Mouse (Mus musculus): ENCODE measurements around the gene Zfp64. TPM values are rescaled to one million over a fixed set of nuclear protein-coding genes. Genes with fewer than 3 reads are reported as not detected.
"Not testable (repeated sequence)": the region's sequence is repeated elsewhere in the genome, so short reads cannot be mapped to it uniquely, and the experiment has no call there.

Zfp64 gene
- polyA plus RNA-seq, 1 experiment from 2014 or later: 30.8 TPM

- no peak overlapping the region for H3K27ac ChIP-seq (ENCODE audit: low read depth, low read length)
- H3K9me3 ChIP-seq (ENCODE audit: control insufficient read depth, low read length): no peaks in the 10 kb centered on the region
- H3K4me3 ChIP-seq (ENCODE audit: low read length): no peak overlapping the region
- no peaks in the 10 kb centered on the region for H3K36me3 ChIP-seq (ENCODE audit: control insufficient read depth, insufficient read depth, low read length)
- 0 out of 2 replicates have a peak, but pooled peaks cover 2% of the 10 kb centered on the region for H3K27me3 ChIP-seq (replicated peaks; ENCODE audit: control insufficient read depth, insufficient read depth, low read length)
- H3K9ac ChIP-seq (ENCODE audit: low read depth, low read length): no peak overlapping the region
- no peaks in the 10 kb centered on the region for H3K4me1 ChIP-seq (ENCODE audit: control insufficient read depth, insufficient read depth, low read depth, low read length)
- no peak for ATAC-seq
- WGBS: 89% methylated on average over 1 of the region's 1 CpGs
- no peak overlapping the region for H3K4me2 ChIP-seq (ENCODE audit: low read length)
These were observed 100.6 kb downstream of the Zfp64 start for GRCm38 (mm10) chr2:168854777-168855176.

- not testable (repeated sequence) for H3K4me1 ChIP-seq (ENCODE audit: control insufficient read depth, insufficient read depth, low read depth, low read length); H3K4me3 ChIP-seq (ENCODE audit: low read length); H3K4me2 ChIP-seq (ENCODE audit: low read length); H3K9me3 ChIP-seq (ENCODE audit: control insufficient read depth, low read length); H3K27me3 ChIP-seq (replicated peaks; ENCODE audit: control insufficient read depth, insufficient read depth, low read length); H3K36me3 ChIP-seq (ENCODE audit: control insufficient read depth, insufficient read depth, low read length); H3K9ac ChIP-seq (ENCODE audit: low read depth, low read length); H3K27ac ChIP-seq (ENCODE audit: low read depth, low read length); ATAC-seq
- 92% methylated on average over 11 of the region's 13 CpGs for WGBS
These were observed 101.5 kb downstream of the Zfp64 start for GRCm38 (mm10) chr2:168853869-168854268.

- no peak for ATAC-seq
- no peak overlapping the region for H3K9ac ChIP-seq (ENCODE audit: low read depth, low read length)
- H3K36me3 ChIP-seq (ENCODE audit: control insufficient read depth, insufficient read depth, low read length): no peaks in the 10 kb centered on the region
- H3K27me3 ChIP-seq (replicated peaks; ENCODE audit: control insufficient read depth, insufficient read depth, low read length): 0 out of 2 replicates have a peak, but pooled peaks cover 2% of the 10 kb centered on the region
- H3K4me1 ChIP-seq (ENCODE audit: control insufficient read depth, insufficient read depth, low read depth, low read length): no peaks in the 10 kb centered on the region
- no peak overlapping the region for H3K27ac ChIP-seq (ENCODE audit: low read depth, low read length)
- 59% methylated on average over 10 of the region's 10 CpGs for WGBS
- H3K4me3 ChIP-seq (ENCODE audit: low read length): no peak overlapping the region
- H3K4me2 ChIP-seq (ENCODE audit: low read length): no peak overlapping the region
- H3K9me3 ChIP-seq (ENCODE audit: control insufficient read depth, low read length): no peaks in the 10 kb centered on the region
These were observed 103.8 kb downstream of the Zfp64 start for GRCm38 (mm10) chr2:168851545-168851944.

GRCm38 (mm10) chr2:168848553-168848952 is 106.8 kb downstream of the Zfp64 start:
- no peak overlapping the region for H3K27ac ChIP-seq (ENCODE audit: low read depth, low read length)
- 67% methylated on average over 3 of the region's 3 CpGs for WGBS
- no peak for ATAC-seq
- H3K4me1 ChIP-seq (ENCODE audit: control insufficient read depth, insufficient read depth, low read depth, low read length): no peaks in the 10 kb centered on the region
- H3K4me3 ChIP-seq (ENCODE audit: low read length): no peak overlapping the region
- H3K36me3 ChIP-seq (ENCODE audit: control insufficient read depth, insufficient read depth, low read length): no peaks in the 10 kb centered on the region
- no peak overlapping the region for H3K9ac ChIP-seq (ENCODE audit: low read depth, low read length)
- H3K27me3 ChIP-seq (replicated peaks; ENCODE audit: control insufficient read depth, insufficient read depth, low read length): peaks cover 3% of the 10 kb centered on the region; the same call in 1 of the 2 replicates
- H3K4me2 ChIP-seq (ENCODE audit: low read length): no peak overlapping the region
- no peaks in the 10 kb centered on the region for H3K9me3 ChIP-seq (ENCODE audit: control insufficient read depth, low read length)

- no peak for ATAC-seq
- no peak overlapping the region for H3K9ac ChIP-seq (ENCODE audit: low read depth, low read length)
- no peaks in the 10 kb centered on the region for H3K9me3 ChIP-seq (ENCODE audit: control insufficient read depth, low read length)
- H3K4me1 ChIP-seq (ENCODE audit: control insufficient read depth, insufficient read depth, low read depth, low read length): no peaks in the 10 kb centered on the region
- no peak overlapping the region for H3K4me3 ChIP-seq (ENCODE audit: low read length)
- WGBS: 80% methylated on average over 7 of the region's 7 CpGs
- no peak overlapping the region for H3K4me2 ChIP-seq (ENCODE audit: low read length)
- H3K36me3 ChIP-seq (ENCODE audit: control insufficient read depth, insufficient read depth, low read length): no peaks in the 10 kb centered on the region
- H3K27ac ChIP-seq (ENCODE audit: low read depth, low read length): no peak overlapping the region
- peaks cover 7% of the 10 kb centered on the region for H3K27me3 ChIP-seq (replicated peaks; ENCODE audit: control insufficient read depth, insufficient read depth, low read length)
These were observed 109.1 kb downstream of the Zfp64 start for GRCm38 (mm10) chr2:168846180-168846720.

Other genes starting within 250 kb of the Zfp64 start
- 85.0 and 89.8 TPM in 2 replicates for gene Atp9a, start 213.2 kb downstream of the Zfp64 start, polyA plus RNA-seq (2015; fragmentation: Nextera tagmentation; extraction: Ambion mirVana)
- 0.51 and 0.76 TPM in 2 replicates for gene Sall4, start 187.6 kb downstream of the Zfp64 start, polyA plus RNA-seq (2015; fragmentation: Nextera tagmentation; extraction: Ambion mirVana)

Data from hindbrain, embryonic 16.5 days (tissue).